Mouse (Mus musculus) hindbrain, embryonic 16.5 days (tissue): ENCODE measurements around the gene Ugt1a9. TPM values are rescaled to one million over a fixed set of nuclear protein-coding genes. Genes with fewer than 3 reads are reported as not detected.

Experiments used
- ATAC-seq: fragments of 200-750 bp; cut with Nextera tagmentation; 2 replicates; pipeline ENCODE4 v1.8.0; 2017; ENCODE audit warnings: moderate TSS enrichment, moderate library complexity
- H3K27ac ChIP-seq: fragments of 300-500 bp; sonication (generic); 2 replicates; pipeline ENCODE4 v1.5.1; 2014; ENCODE audit warnings: low read depth, mild to moderate bottlenecking, control low read depth, low read length, moderate library complexity
- H3K27me3 ChIP-seq: fragments of 300-500 bp; sonication (generic); replicated peaks from 2 replicates; pipeline ENCODE4 v1.6.1; 2014; ENCODE audit warnings: low read length; ENCODE audit not compliant: control insufficient read depth, insufficient read depth
- H3K36me3 ChIP-seq: fragments of 300-500 bp; sonication (generic); 2 replicates; pipeline ENCODE4 v1.6.1; 2014; ENCODE audit warnings: mild to moderate bottlenecking, low read length, moderate library complexity, mixed read lengths; ENCODE audit not compliant: control insufficient read depth, insufficient read depth
- H3K4me1 ChIP-seq: fragments of 300-500 bp; sonication (generic); 2 replicates; pipeline ENCODE4 v1.6.1; 2014; ENCODE audit warnings: low read depth, low read length; ENCODE audit not compliant: control insufficient read depth, insufficient read depth
- H3K4me2 ChIP-seq: fragments of 300-500 bp; sonication (generic); 2 replicates; pipeline ENCODE4 v1.6.1; 2014; ENCODE audit warnings: mild to moderate bottlenecking, low read length, control low read depth, moderate library complexity
- H3K4me3 ChIP-seq: fragments of 300-500 bp; sonication (generic); 2 replicates; pipeline ENCODE4 v1.5.1; 2014; ENCODE audit warnings: mild to moderate bottlenecking, low read length, control low read depth, moderate library complexity
- H3K9ac ChIP-seq: fragments of 300-500 bp; sonication (generic); 2 replicates; pipeline ENCODE4 v1.6.1; 2014; ENCODE audit warnings: low read depth, mild to moderate bottlenecking, control low read depth, low read length, moderate library complexity
- H3K9me3 ChIP-seq: fragments of 300-500 bp; sonication (generic); 2 replicates; pipeline ENCODE4 v1.6.1; 2014; ENCODE audit warnings: mild to moderate bottlenecking, low read length, moderate library complexity; ENCODE audit not compliant: control insufficient read depth
- WGBS: fragments of 180-500 bp; shearing (Covaris S2); extraction: QIAGEN DNeasy Blood & Tissue Kit; methylation state at CpG from one replicate; pipeline ENCODE4 v1.1.7; 2014; 5-methylcytosine and 5-hydroxymethylcytosine counted together
- polyA plus RNA-seq: library from polyadenylated mRNA; unstranded; fragments of >200 nt; fragmentation: Nextera tagmentation; extraction: Ambion mirVana; gene quantifications from 2 replicates; pipeline ENCODE4 v1.2.1, GENCODE M21; 2015

The Ugt1a9 gene
- polyA plus RNA-seq, 1 experiment from 2014 or later = not detected

- no peak for ATAC-seq
- H3K27me3 ChIP-seq = no peaks in the 10 kb centered on the region
- no peaks in the 10 kb centered on the region for H3K9me3 ChIP-seq
- peaks cover 74% of the 10 kb centered on the region for H3K36me3 ChIP-seq
- no peak overlapping the region for H3K4me3 ChIP-seq
- H3K4me1 ChIP-seq = no peaks in the 10 kb centered on the region
- no peak overlapping the region for H3K4me2 ChIP-seq
- H3K9ac ChIP-seq = no peak overlapping the region
- 88% methylated on average over 6 of the region's 6 CpGs for WGBS
- H3K27ac ChIP-seq = no peak overlapping the region
Observed at GRCm38 (mm10) chr1:88268070-88268469, 197.5 kb downstream of the Ugt1a9 start.

Other genes starting within 250 kb of the Ugt1a9 start
- gene Dgkd, start 217.5 kb upstream of the Ugt1a9 start, polyA plus RNA-seq = 40.4 and 42.8 TPM in 2 replicates
- 17.8 and 20.0 TPM in 2 replicates for gene Usp40, start 62.2 kb upstream of the Ugt1a9 start, polyA plus RNA-seq
- gene Ugt1a10, start 15.4 kb upstream of the Ugt1a9 start, polyA plus RNA-seq = not detected in 2 replicates
- not detected in 2 replicates for gene Ugt1a8, start 17.0 kb downstream of the Ugt1a9 start, polyA plus RNA-seq
- 1.7 and 1.9 TPM in 2 replicates for gene Ugt1a7c, start 24.3 kb downstream of the Ugt1a9 start, polyA plus RNA-seq
- gene Ugt1a6b, start 32.5 kb downstream of the Ugt1a9 start, polyA plus RNA-seq = 3.4 and 4.0 TPM in 2 replicates
- 3.6 and 5.6 TPM in 2 replicates for gene Ugt1a6a, start 64.0 kb downstream of the Ugt1a9 start, polyA plus RNA-seq
- gene Ugt1a5, start 95.2 kb downstream of the Ugt1a9 start, polyA plus RNA-seq = not detected in 2 replicates
- gene Ugt1a2, start 129.8 kb downstream of the Ugt1a9 start, polyA plus RNA-seq = 0.07 TPM in 1 of 2 replicates, not detected in the other
- 11.6 and 12.1 TPM in 2 replicates for gene Dnajb3, start 135.0 kb downstream of the Ugt1a9 start, polyA plus RNA-seq
- not detected in 2 replicates for gene Ugt1a1, start 141.2 kb downstream of the Ugt1a9 start, polyA plus RNA-seq
- gene Mroh2a, start 156.2 kb downstream of the Ugt1a9 start, polyA plus RNA-seq = 0.45 and 0.54 TPM in 2 replicates
- gene Hjurp, start 206.8 kb downstream of the Ugt1a9 start, polyA plus RNA-seq = 66.4 and 80.3 TPM in 2 replicates
- 0.10 and 0.14 TPM in 2 replicates for gene Trpm8, start 206.9 kb downstream of the Ugt1a9 start, polyA plus RNA-seq